Mouse (Mus musculus) kidney, adult 2 months (tissue): Measurements from ENCODE around the gene Dnase1l2.

Source experiments
- CTCF ChIP-seq: fragments of 200-500 bp; conservative IDR thresholded peaks from 2 replicates; pipeline ENCODE4 v1.5.1; 2011; ENCODE audit warnings: low read depth, mild to moderate bottlenecking, control low read depth, low read length, moderate library complexity, mixed read lengths; ENCODE audit not compliant: insufficient read depth, insufficient read length
- POLR2A ChIP-seq: fragments of 200-500 bp; IDR thresholded peaks from one replicate; pipeline ENCODE4 v1.6.1; 2011; ENCODE audit warnings: low read depth, low read length, control low read depth

GRCm38 (mm10) chr17:24469910-24470602 lies 27.2 kb upstream of the Dnase1l2 start, which contains the start of the genes E4f1 and Pgp:
- TF ChIP-seq CTCF (no peak), POLR2A (peak; percentile 30)
